In genomic region chr16:38387389-38387788, GRCm38 (mm10) we compare ENCODE assay signal across 1 mouse cellular context.
TF ChIP-seq lines count a peak whose summit lies in the region.

No protein-coding gene starts in this region.

TF ChIP-seq in CH12.LX, 34 proteins besides CTCF, POLR2A, EP300 and RAD21:
- no peak for TF ChIP-seq ZMIZ1 (IDR thresholded peaks at IDR 0.05; ENCODE audit: low read depth, low read length)
- no peak for TF ChIP-seq MYC (IDR thresholded peaks at IDR 0.05; ENCODE audit: low read depth, low read length)
- TF ChIP-seq GABPA (IDR thresholded peaks at IDR 0.05; ENCODE audit: insufficient replicate concordance, low read depth, low read length): no peak
- no peak for TF ChIP-seq TCF12 (IDR thresholded peaks at IDR 0.05; ENCODE audit: low read depth, low read length)
- no peak for TF ChIP-seq ETS1 (conservative IDR thresholded peaks at IDR 0.05; ENCODE audit: low read depth, low read length)
- TF ChIP-seq PAX5 (IDR thresholded peaks at IDR 0.05; ENCODE audit: low read length): no peak
- TF ChIP-seq JUN (IDR thresholded peaks at IDR 0.05; ENCODE audit: insufficient read depth, low read depth, low read length): no peak
- no peak for TF ChIP-seq CHD2 (IDR thresholded peaks at IDR 0.05; ENCODE audit: low read length)
